Mouse (Mus musculus) retina, adult 2 months (tissue): ENCODE measurements around the gene Cdkn2aip.

ENCODE experiments used
- DNase-seq: peaks from one replicate; pipeline ENCODE4 v3.0.0-alpha.2; 2012; ENCODE audit warnings: low read depth, low spot score

Gene Cdkn2aip

GRCm38 (mm10) chr8:47695431-47696105 lies 18.2 kb downstream of the Cdkn2aip start:
- DNase-seq: no peak

GRCm38 (mm10) chr8:47693119-47693518 lies 20.6 kb downstream of the Cdkn2aip start:
- peak; percentile 56 for DNase-seq

GRCm38 (mm10) chr8:47691831-47692230 lies 21.9 kb downstream of the Cdkn2aip start:
- DNase-seq: no peak

- DNase-seq: no peak
These were observed 22.4 kb downstream of the Cdkn2aip start for GRCm38 (mm10) chr8:47691303-47691702.

GRCm38 (mm10) chr8:47690674-47691078 lies 23.1 kb downstream of the Cdkn2aip start:
- DNase-seq: no peak

GRCm38 (mm10) chr8:47689704-47690326 lies 23.9 kb downstream of the Cdkn2aip start:
- DNase-seq: no peak

- DNase-seq: no peak
These were observed 29.3 kb downstream of the Cdkn2aip start for GRCm38 (mm10) chr8:47684441-47684840.

- no peak for DNase-seq
These were observed 29.7 kb downstream of the Cdkn2aip start for GRCm38 (mm10) chr8:47683994-47684393.

GRCm38 (mm10) chr8:47680306-47680705 lies 33.4 kb downstream of the Cdkn2aip start:
- DNase-seq: no peak

- DNase-seq: no peak
These were observed 34.1 kb downstream of the Cdkn2aip start for GRCm38 (mm10) chr8:47679603-47680002.

GRCm38 (mm10) chr8:47676631-47677030 lies 37.1 kb downstream of the Cdkn2aip start:
- DNase-seq: no peak

GRCm38 (mm10) chr8:47676224-47676623 lies 37.5 kb downstream of the Cdkn2aip start:
- DNase-seq: no peak

- DNase-seq: peak; percentile 86
These were observed 37.9 kb downstream of the Cdkn2aip start for GRCm38 (mm10) chr8:47675786-47676185.

- DNase-seq: peak; percentile 99
These were observed 38.7 kb downstream of the Cdkn2aip start, which contains the start of gene Ing2 for GRCm38 (mm10) chr8:47674777-47675710. Gene Ing2 (minus strand): TSS chr8:47675556.

GRCm38 (mm10) chr8:47674140-47674776 lies 39.5 kb downstream of the Cdkn2aip start:
- no peak for DNase-seq

- peak; percentile 63 for DNase-seq
These were observed 40.2 kb downstream of the Cdkn2aip start for GRCm38 (mm10) chr8:47673317-47674139.

GRCm38 (mm10) chr8:47664231-47664785 lies 49.4 kb downstream of the Cdkn2aip start:
- no peak for DNase-seq

GRCm38 (mm10) chr8:47663201-47663600 lies 50.5 kb downstream of the Cdkn2aip start:
- no peak for DNase-seq

- no peak for DNase-seq
These were observed 51.0 kb downstream of the Cdkn2aip start for GRCm38 (mm10) chr8:47662716-47663115.

- DNase-seq: no peak
These were observed 53.3 kb downstream of the Cdkn2aip start for GRCm38 (mm10) chr8:47660394-47660793.
